Mouse (Mus musculus) cortical plate, adult 2 months (tissue): Measurements from ENCODE around the gene Vsnl1.

Source experiments
- CTCF ChIP-seq: fragments of 200-500 bp; IDR thresholded peaks from 2 replicates; pipeline ENCODE4 v1.5.1; 2011; ENCODE audit warnings: mild to moderate bottlenecking, control low read depth, low read length; ENCODE audit not compliant: insufficient read depth; ENCODE audit errors: extremely low read depth
- POLR2A ChIP-seq: fragments of 200-500 bp; IDR thresholded peaks from 2 replicates; pipeline ENCODE4 v1.6.1; 2011; ENCODE audit warnings: mild to moderate bottlenecking, low read length, control low read depth; ENCODE audit not compliant: insufficient read depth; ENCODE audit errors: extremely low read depth

DNA sequence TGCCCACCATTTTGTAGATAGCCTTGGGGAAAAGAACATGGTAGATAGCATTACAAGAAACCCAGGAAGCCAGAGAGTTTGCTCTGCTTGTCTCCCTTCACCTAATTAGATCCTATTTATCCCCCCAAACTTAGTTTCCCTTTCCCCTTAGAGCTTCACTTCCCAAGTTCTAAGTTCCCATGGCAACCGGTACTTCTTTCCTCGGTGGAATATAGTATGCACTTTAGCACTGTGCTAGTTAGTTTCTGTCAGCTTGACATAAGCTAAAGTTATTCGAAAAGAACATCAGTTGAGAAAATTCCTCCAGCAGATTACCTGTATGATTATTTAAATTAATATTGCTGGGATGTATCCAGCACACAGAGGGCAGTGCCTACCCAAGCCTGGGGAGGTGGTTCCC lies 109.9 kb downstream of the Vsnl1 start:
- TF ChIP-seq CTCF (no peak), POLR2A (no peak)
